ENCODE assay signal across 11 mouse cellular contexts in genomic region chr1:79759436-79759972, GRCm38 (mm10). TPM values are rescaled to one million over a fixed set of nuclear protein-coding genes. Genes with fewer than 3 reads are reported as not detected.
DNase-seq lines count a peak whose midpoint lies in the region; ATAC-seq and TF ChIP-seq lines count a peak whose summit lies in the region.
"Had no signal": no experiment of that assay in that cellular context is flagged by ENCODE, and none has a peak within 500 bp of the region (broad histone marks: within the 10 kb centered on the region; RNA-seq: fewer than 3 reads in every experiment).

No protein-coding gene starts in this region.

- no peak for TF ChIP-seq CTCF in liver, embryonic 14.5 days (IDR thresholded peaks at IDR 0.05; ENCODE audit: low read depth)

- no peak for ATAC-seq in heart, embryonic 13.5 days (ENCODE audit: extremely low read depth, insufficient number of reproducible peaks, low FRiP score, low TSS enrichment)
- ATAC-seq in heart, embryonic 11.5 days (replicated peaks; ENCODE audit: insufficient number of reproducible peaks, low FRiP score, low TSS enrichment) = no peak
- ATAC-seq in neural tube, embryonic 12.5 days (ENCODE audit: low FRiP score, low read depth) = no peak
- no peak for ATAC-seq in liver, embryonic 14.5 days (ENCODE audit: insufficient read depth)

- peak overlapping the region; percentile 92 for H3K4me2 ChIP-seq in heart, embryonic 13.5 days
- H3K4me2 ChIP-seq in heart, embryonic 11.5 days = no peak overlapping the region
- H3K4me2 ChIP-seq in neural tube, embryonic 12.5 days (replicated peaks) = peak overlapping the region; percentile 84
- peak overlapping the region; percentile 15; the same call in 1 of the 2 replicates for H3K4me2 ChIP-seq in liver, embryonic 14.5 days (ENCODE audit: low read depth)

- no peak overlapping the region for H3K9ac ChIP-seq in heart, embryonic 13.5 days
- no peak overlapping the region for H3K9ac ChIP-seq in heart, embryonic 11.5 days (ENCODE audit: low read depth, low read length)
- H3K9ac ChIP-seq in neural tube, embryonic 12.5 days = no peak overlapping the region
- H3K9ac ChIP-seq in liver, embryonic 14.5 days (replicated peaks) = no peak overlapping the region

- no peak for TF ChIP-seq EP300 in liver, embryonic 14.5 days (IDR thresholded peaks at IDR 0.05; ENCODE audit: low read depth)

- H3K4me1 ChIP-seq in heart, embryonic 13.5 days = peaks cover 54% of the 10 kb centered on the region
- H3K4me1 ChIP-seq in heart, embryonic 11.5 days (ENCODE audit: control insufficient read depth, insufficient read depth, low read length) = peaks cover 14% of the 10 kb centered on the region; the same call in 1 of the 2 replicates
- peaks cover 31% of the 10 kb centered on the region for H3K4me1 ChIP-seq in neural tube, embryonic 12.5 days
- H3K4me1 ChIP-seq in liver, embryonic 14.5 days (replicated peaks; ENCODE audit: control insufficient read depth in 2 of 2, insufficient read depth in 2 of 2, low read length in 1 of 2) = peaks cover 16 to 22% of the 10 kb centered on the region in 2 experiments

- H3K4me3 ChIP-seq in heart, embryonic 13.5 days = no peak overlapping the region; the same call in 1 of the 2 replicates
- H3K4me3 ChIP-seq in heart, embryonic 11.5 days (ENCODE audit: low read depth, low read length) = no peak overlapping the region
- no peak overlapping the region for H3K4me3 ChIP-seq in neural tube, embryonic 12.5 days
- no peak overlapping the region for H3K4me3 ChIP-seq in liver, embryonic 14.5 days (ENCODE audit: insufficient read depth in 1 of 2, low read depth in 2 of 2, low read length in 2 of 2)

- no peaks in the 10 kb centered on the region for H3K36me3 ChIP-seq in heart, embryonic 13.5 days
- H3K36me3 ChIP-seq in heart, embryonic 11.5 days (ENCODE audit: control insufficient read depth, insufficient read depth, low read length) = no peaks in the 10 kb centered on the region
- H3K36me3 ChIP-seq in neural tube, embryonic 12.5 days = no peaks in the 10 kb centered on the region
- no peaks in the 10 kb centered on the region for H3K36me3 ChIP-seq in liver, embryonic 14.5 days (replicated peaks; ENCODE audit: control insufficient read depth, insufficient read depth, low read depth)

- H3K27me3 ChIP-seq in heart, embryonic 13.5 days (replicated peaks) = no peaks in the 10 kb centered on the region
- no peaks in the 10 kb centered on the region for H3K27me3 ChIP-seq in heart, embryonic 11.5 days (ENCODE audit: control insufficient read depth, insufficient read depth, low read length)
- no peaks in the 10 kb centered on the region for H3K27me3 ChIP-seq in neural tube, embryonic 12.5 days (replicated peaks)
- H3K27me3 ChIP-seq in liver, embryonic 14.5 days (ENCODE audit: control insufficient read depth, insufficient read depth, low read length) = no peaks in the 10 kb centered on the region

- H3K9me3 ChIP-seq in heart, embryonic 13.5 days = no peaks in the 10 kb centered on the region
- H3K9me3 ChIP-seq in heart, embryonic 11.5 days (replicated peaks; ENCODE audit: control insufficient read depth, low read length) = no peaks in the 10 kb centered on the region
- no peaks in the 10 kb centered on the region for H3K9me3 ChIP-seq in neural tube, embryonic 12.5 days
- H3K9me3 ChIP-seq in liver, embryonic 14.5 days (ENCODE audit: control insufficient read depth, low read length) = no peaks in the 10 kb centered on the region

- H3K27ac ChIP-seq in heart, embryonic 13.5 days (replicated peaks) = no peak overlapping the region
- H3K27ac ChIP-seq in heart, embryonic 11.5 days (ENCODE audit: low read depth, low read length) = no peak overlapping the region
- no peak overlapping the region for H3K27ac ChIP-seq in neural tube, embryonic 12.5 days
- no peak overlapping the region for H3K27ac ChIP-seq in liver, embryonic 14.5 days

- WGBS in heart, embryonic 13.5 days = 77% methylated on average over 5 of the region's 5 CpGs
- 78% methylated on average over 5 of the region's 5 CpGs for WGBS in heart, embryonic 11.5 days (ENCODE audit: insufficient replicate concordance)
- 68% methylated on average over 5 of the region's 5 CpGs for WGBS in neural tube, embryonic 12.5 days
- WGBS in liver, embryonic 14.5 days (ENCODE audit: insufficient replicate concordance) = 66% methylated on average over 5 of the region's 5 CpGs

- DNase-seq in neural tube, embryonic 10.5 days (ENCODE audit: extremely low spot score, low spot score) = no peak
- no peak for DNase-seq in liver, embryonic 14.5 days (ENCODE audit: low read depth in 3 of 3, low spot score in 3 of 3)
- DNase-seq in T-cell, adult 2 months (ENCODE audit: low spot score) = no peak
- no peak for DNase-seq in layer of hippocampus, postnatal 25 days (ENCODE audit: extremely low spot score in 1 of 2, low spot score in 1 of 2)
- no peak for DNase-seq in spleen, postnatal 4 days (ENCODE audit: low spot score in 2 of 2)
- DNase-seq: adrenal gland, adult 8-10 months; embryo, embryonic 11 days; thymus, postnatal 25 days had no signal

RNA-seq across cellular contexts. Expression of gene Mrpl44, which starts 16.3 kb away (rescaled TPM):
- polyA plus RNA-seq in heart, embryonic 13.5 days (2015; fragmentation: Nextera tagmentation; extraction: Ambion mirVana) = 43.3 and 49.1 TPM in 2 replicates
- 45.3 and 49.0 TPM in 2 replicates for polyA plus RNA-seq in heart, embryonic 11.5 days (2014; fragmentation: Nextera tagmentation; extraction: Ambion mirVana)
- 49.5 and 52.3 TPM in 2 replicates for polyA plus RNA-seq in neural tube, embryonic 12.5 days (2016; fragmentation: Nextera tagmentation; extraction: Ambion mirVana)
- polyA plus RNA-seq in liver, embryonic 14.5 days (2012; rRNA removed) = 8.7 and 12.5 TPM in 2 replicates
- polyA plus RNA-seq in liver, embryonic 14.5 days (2014; fragmentation: Nextera tagmentation; extraction: Ambion mirVana) = 19.5 and 24.1 TPM in 2 replicates
- total RNA-seq in layer of hippocampus, postnatal 25 days (2021) = 10 to 100 TPM; 27.8 to 27.9 TPM

RNA-seq across cellular contexts. Expression of gene Wdfy1, which starts 16.4 kb away (rescaled TPM):
- polyA plus RNA-seq in heart, embryonic 13.5 days (2015; fragmentation: Nextera tagmentation; extraction: Ambion mirVana) = 30.1 and 31.8 TPM in 2 replicates
- polyA plus RNA-seq in heart, embryonic 11.5 days (2014; fragmentation: Nextera tagmentation; extraction: Ambion mirVana) = 23.7 and 24.5 TPM in 2 replicates
- polyA plus RNA-seq in neural tube, embryonic 12.5 days (2016; fragmentation: Nextera tagmentation; extraction: Ambion mirVana) = 62.9 and 69.9 TPM in 2 replicates
- 3.4 and 4.8 TPM in 2 replicates for polyA plus RNA-seq in liver, embryonic 14.5 days (2012; rRNA removed)
- polyA plus RNA-seq in liver, embryonic 14.5 days (2014; fragmentation: Nextera tagmentation; extraction: Ambion mirVana) = 9.6 and 10.2 TPM in 2 replicates
- total RNA-seq in layer of hippocampus, postnatal 25 days (2021) = 10 to 100 TPM; 35.8 to 41.3 TPM
